Mouse (Mus musculus) C2C12 (cell line): ENCODE data around the gene Tdrd9.

Source experiments
- CEBPB ChIP-seq: IDR thresholded peaks from one replicate; pipeline ENCODE4 v1.6.1; 2011; ENCODE audit warnings: low read depth, mild to moderate bottlenecking, control low read depth, moderate library complexity
- CTCF ChIP-seq: IDR thresholded peaks from one replicate; pipeline ENCODE4 v1.5.1; 2011; ENCODE audit not compliant: control insufficient read depth, insufficient read depth, insufficient read length
- FOSL1 ChIP-seq: IDR thresholded peaks from one replicate; pipeline ENCODE4 v1.8.0; 2011; ENCODE audit warnings: mild to moderate bottlenecking, low read length; ENCODE audit not compliant: poor library complexity, insufficient read depth, severe bottlenecking
- MYOD1 ChIP-seq: IDR thresholded peaks from one replicate; pipeline ENCODE4 v1.6.1; 2011; ENCODE audit warnings: low read depth; ENCODE audit not compliant: control insufficient read depth, insufficient read length
- USF1 ChIP-seq: IDR thresholded peaks from one replicate; pipeline ENCODE4 v1.6.1; 2011; ENCODE audit warnings: low read depth, mild to moderate bottlenecking, control low read depth, moderate library complexity

DNA sequence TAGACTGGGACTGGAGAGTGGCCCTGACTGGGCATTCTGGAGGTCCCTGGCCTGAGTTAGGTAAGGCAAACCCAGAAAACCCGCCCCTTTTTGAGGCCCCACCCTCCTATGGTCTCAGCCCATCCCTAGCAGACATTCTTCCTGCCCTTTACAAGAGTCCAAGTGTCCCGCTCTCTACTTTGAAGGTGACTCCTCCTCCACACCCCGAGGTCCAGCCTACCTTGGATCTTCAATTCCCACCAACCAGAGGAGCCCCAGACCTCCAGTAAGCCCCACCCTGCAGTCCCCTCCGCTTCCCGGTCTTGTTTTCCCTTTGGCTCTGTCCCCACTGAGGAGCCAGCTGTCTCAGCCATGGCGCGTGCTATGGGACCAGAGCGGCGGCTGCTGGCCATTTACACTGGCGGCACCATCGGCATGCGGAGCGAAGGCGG lies 135.2 kb downstream of the Tdrd9 start, which contains the start of gene Aspg:
- TF ChIP-seq CTCF (no peak), FOSL1 (no peak), MYOD1 (no peak), USF1 (no peak), CEBPB (no peak)
